Mouse (Mus musculus): ENCODE results near the gene Olfr1014. TPM values are rescaled to one million over a fixed set of nuclear protein-coding genes. Genes with fewer than 3 reads are reported as not detected.

The Olfr1014 gene
- polyA plus RNA-seq (2021) = not detected

GRCm38 (mm10) chr2:85772413-85772812, at the start of gene Olfr1014:
Gene Olfr1014, plus strand, starts transcription at chr2:85772713.
- DNase-seq (ENCODE audit: low read depth, low spot score) = no peak
- POLR2A ChIA-PET = no interaction called here
- H3K27me3 ChIP-seq = no peaks in the 10 kb centered on the region
- ATAC-seq = no peak
- in situ Hi-C loops (cut with MboI; ENCODE audit: low pct_unique_long_range_greater_than_20kb) = no loop called here
- CTCF ChIA-PET = no interaction called here
- TF ChIP-seq CTCF (IDR thresholded peaks at IDR 0.05) = no peak

- DNase-seq (ENCODE audit: low read depth, low spot score) (no peak), ATAC-seq (peak; percentile 65)
- ChIA-PET POLR2A (no interaction called here), CTCF (no interaction called here)
- in situ Hi-C loops (cut with MboI; ENCODE audit: low pct_unique_long_range_greater_than_20kb) = no loop called here
- TF ChIP-seq CTCF (IDR thresholded peaks at IDR 0.05) = peak; percentile 70
- no peaks in the 10 kb centered on the region for H3K27me3 ChIP-seq
Observed at GRCm38 (mm10) chr2:85725793-85726192, 46.7 kb upstream of the Olfr1014 start.

- CTCF ChIA-PET = no interaction called here
- TF ChIP-seq CTCF (IDR thresholded peaks at IDR 0.05) = no peak
- ATAC-seq (no peak), DNase-seq (ENCODE audit: low read depth, low spot score) (no peak)
- POLR2A ChIA-PET = no interaction called here
- H3K27me3 ChIP-seq = no peaks in the 10 kb centered on the region
- in situ Hi-C loops (cut with MboI; ENCODE audit: low pct_unique_long_range_greater_than_20kb) = no loop called here
Observed at GRCm38 (mm10) chr2:85753822-85754221, 18.7 kb upstream of the Olfr1014 start.

- CTCF ChIA-PET = no interaction called here
- H3K27me3 ChIP-seq = no peaks in the 10 kb centered on the region
- ATAC-seq (no peak), DNase-seq (ENCODE audit: low read depth, low spot score) (no peak)
- in situ Hi-C loops (cut with MboI; ENCODE audit: low pct_unique_long_range_greater_than_20kb) = no loop called here
- POLR2A ChIA-PET = no interaction called here
- TF ChIP-seq CTCF (IDR thresholded peaks at IDR 0.05) = no peak
Observed at GRCm38 (mm10) chr2:85762666-85763065, 9.8 kb upstream of the Olfr1014 start, which contains the start of gene Olfr1012. Gene Olfr1012, minus strand, starts transcription at chr2:85762766.

GRCm38 (mm10) chr2:85766798-85767197, 5.7 kb upstream of the Olfr1014 start, which contains the start of gene Olfr1013:
Gene Olfr1013, plus strand, starts transcription at chr2:85767098.
- POLR2A ChIA-PET = no interaction called here
- no peaks in the 10 kb centered on the region for H3K27me3 ChIP-seq
- no peak for DNase-seq (ENCODE audit: low read depth, low spot score)
- no peak for TF ChIP-seq CTCF (IDR thresholded peaks at IDR 0.05)
- ATAC-seq = no peak
- CTCF ChIA-PET = no interaction called here
- in situ Hi-C loops (cut with MboI; ENCODE audit: low pct_unique_long_range_greater_than_20kb) = no loop called here

DNA sequence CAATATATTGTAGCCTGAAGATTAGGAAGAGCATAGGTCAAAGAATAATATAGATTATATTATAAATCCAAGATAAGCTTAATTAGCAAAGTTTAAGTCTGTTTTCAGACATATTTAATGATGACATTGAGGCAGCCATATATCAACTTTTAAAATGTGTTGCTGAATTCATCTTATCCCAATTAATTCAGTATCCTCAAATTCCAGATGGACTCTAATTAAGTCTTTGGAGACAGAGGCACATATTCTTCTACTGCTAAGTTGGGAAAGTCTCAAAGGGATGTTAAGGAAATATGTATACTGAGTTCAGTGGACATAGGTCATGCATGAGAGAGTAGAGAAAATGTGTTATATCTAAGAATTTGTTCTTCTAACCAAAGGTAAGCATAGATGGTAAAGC, 9.2 kb downstream of the Olfr1014 start, which contains the start of gene Olfr1015:
Olfr1015 (plus strand) TSS at position 301 of the 400 bp plus-strand sequence.
- ChIA-PET CTCF (no interaction called here), POLR2A (no interaction called here)
- ATAC-seq (no peak), DNase-seq (ENCODE audit: low read depth, low spot score) (no peak)
- H3K27me3 ChIP-seq = no peaks in the 10 kb centered on the region
- in situ Hi-C loops (cut with MboI; ENCODE audit: low pct_unique_long_range_greater_than_20kb) = no loop called here
- TF ChIP-seq CTCF (IDR thresholded peaks at IDR 0.05) = no peak

GRCm38 (mm10) chr2:85792331-85792730, 19.8 kb downstream of the Olfr1014 start:
- ChIA-PET CTCF (no interaction called here), POLR2A (no interaction called here)
- in situ Hi-C loops (cut with MboI; ENCODE audit: low pct_unique_long_range_greater_than_20kb) = no loop called here
- no peaks in the 10 kb centered on the region for H3K27me3 ChIP-seq
- ATAC-seq (no peak), DNase-seq (ENCODE audit: low read depth, low spot score) (no peak)
- no peak for TF ChIP-seq CTCF (IDR thresholded peaks at IDR 0.05)

DNA sequence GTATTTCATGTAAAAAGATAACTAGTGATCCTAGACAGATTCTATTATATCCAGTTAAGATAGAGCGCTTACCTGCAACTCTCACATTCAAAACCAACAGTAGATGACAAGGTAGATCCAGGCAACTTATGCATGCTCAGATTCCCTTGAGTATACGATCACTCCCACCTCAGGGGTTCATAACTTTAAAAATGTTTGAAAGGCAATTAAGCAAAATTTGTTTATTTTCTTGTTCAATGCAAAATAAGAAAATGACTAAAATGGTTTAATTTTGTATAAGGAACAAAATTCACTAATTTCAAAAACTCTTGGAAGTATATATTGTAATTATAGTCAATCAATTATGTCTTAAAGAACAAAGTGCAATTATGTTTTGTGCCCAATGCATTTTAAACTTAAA, 29.9 kb downstream of the Olfr1014 start, which contains the start of gene Olfr1016:
Olfr1016 (minus strand) TSS at position 101 of the 400 bp plus-strand sequence.
- no peaks in the 10 kb centered on the region for H3K27me3 ChIP-seq
- no peak for DNase-seq (ENCODE audit: low read depth, low spot score)
- in situ Hi-C loops (cut with MboI; ENCODE audit: low pct_unique_long_range_greater_than_20kb) = no loop called here
- no peak for TF ChIP-seq CTCF (IDR thresholded peaks at IDR 0.05)
- no peak for ATAC-seq
- ChIA-PET CTCF (no interaction called here), POLR2A (no interaction called here)

- POLR2A ChIA-PET = no interaction called here
- DNase-seq (ENCODE audit: low read depth, low spot score) = no peak
- CTCF ChIA-PET = no interaction called here
- no peaks in the 10 kb centered on the region for H3K27me3 ChIP-seq
- ATAC-seq = no peak
- in situ Hi-C loops (cut with MboI; ENCODE audit: low pct_unique_long_range_greater_than_20kb) = no loop called here
- TF ChIP-seq CTCF (IDR thresholded peaks at IDR 0.05) = no peak
Observed at GRCm38 (mm10) chr2:85804501-85804900, 32.0 kb downstream of the Olfr1014 start.

DNA sequence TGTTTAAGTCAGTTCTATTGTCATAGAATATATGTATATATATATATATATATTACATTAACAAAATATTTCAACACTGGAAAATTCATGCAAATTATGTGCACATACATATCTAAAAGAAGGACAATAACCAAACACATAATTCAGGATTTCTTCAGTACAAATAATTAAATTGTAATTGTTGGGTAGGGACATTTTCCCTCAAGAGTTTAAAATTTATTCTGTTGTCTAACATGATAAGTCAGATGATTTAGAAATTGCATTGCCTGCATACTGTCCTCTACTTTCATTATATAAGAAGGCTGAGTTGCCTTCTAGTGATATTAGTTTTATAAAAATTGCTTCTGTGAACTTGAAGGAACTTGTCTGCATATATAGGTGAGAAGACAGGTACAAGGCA, 45.7 kb downstream of the Olfr1014 start, which contains the start of gene Olfr1018:
Olfr1018 (plus strand) TSS at position 301 of the 400 bp plus-strand sequence.
- TF ChIP-seq CTCF (IDR thresholded peaks at IDR 0.05) = no peak
- POLR2A ChIA-PET = no interaction called here
- CTCF ChIA-PET = no interaction called here
- DNase-seq (ENCODE audit: low read depth, low spot score) = no peak
- no peak for ATAC-seq
- no peaks in the 10 kb centered on the region for H3K27me3 ChIP-seq
- in situ Hi-C loops (cut with MboI; ENCODE audit: low pct_unique_long_range_greater_than_20kb) = no loop called here

Other genes with a start within 250 kb of the Olfr1014 start
- gene Olfr996, start 193.5 kb upstream of the Olfr1014 start, polyA plus RNA-seq (2021) = not detected
- not detected for gene Olfr998, start 183.8 kb upstream of the Olfr1014 start, polyA plus RNA-seq (2021)
- gene Olfr1000, start 160.8 kb upstream of the Olfr1014 start, polyA plus RNA-seq (2021) = not detected
- not detected for gene Olfr1002, start 122.0 kb upstream of the Olfr1014 start, polyA plus RNA-seq (2021)
- gene Olfr154, start 108.3 kb upstream of the Olfr1014 start, polyA plus RNA-seq (2021) = not detected
- gene Olfr1006, start 93.9 kb upstream of the Olfr1014 start, polyA plus RNA-seq (2021) = not detected
- gene Olfr1008, start 83.3 kb upstream of the Olfr1014 start, polyA plus RNA-seq (2021) = not detected
- not detected for gene Olfr1009, start 57.3 kb upstream of the Olfr1014 start, polyA plus RNA-seq (2021)
- gene Olfr1012, start 9.9 kb upstream of the Olfr1014 start, polyA plus RNA-seq (2021) = not detected
- gene Olfr1013, start 5.6 kb upstream of the Olfr1014 start, polyA plus RNA-seq (2021) = not detected
- not detected for gene Olfr1015, start 9.3 kb downstream of the Olfr1014 start, polyA plus RNA-seq (2021)
- gene Olfr1016, start 29.8 kb downstream of the Olfr1014 start, polyA plus RNA-seq (2021) = not detected
- gene Olfr1018, start 45.8 kb downstream of the Olfr1014 start, polyA plus RNA-seq (2021) = not detected
- not detected for gene Olfr1019, start 72.8 kb downstream of the Olfr1014 start, polyA plus RNA-seq (2021)
- gene Olfr1020, start 74.3 kb downstream of the Olfr1014 start, polyA plus RNA-seq (2021) = not detected
- not detected for gene Olfr1022, start 95.9 kb downstream of the Olfr1014 start, polyA plus RNA-seq (2021)
- gene Olfr1023, start 112.9 kb downstream of the Olfr1014 start, polyA plus RNA-seq (2021) = not detected
- gene Olfr1024, start 132.3 kb downstream of the Olfr1014 start, polyA plus RNA-seq (2021) = not detected
- gene Olfr1025-ps1, start 142.5 kb downstream of the Olfr1014 start, polyA plus RNA-seq (2021) = not detected
- not detected for gene Olfr1026, start 148.8 kb downstream of the Olfr1014 start, polyA plus RNA-seq (2021)
- gene Olfr1028, start 177.7 kb downstream of the Olfr1014 start, polyA plus RNA-seq (2021) = not detected
- not detected for gene Olfr1029, start 201.2 kb downstream of the Olfr1014 start, polyA plus RNA-seq (2021)
- gene Olfr1030, start 206.6 kb downstream of the Olfr1014 start, polyA plus RNA-seq (2021) = not detected
- gene Olfr1031, start 217.6 kb downstream of the Olfr1014 start, polyA plus RNA-seq (2021) = not detected
- not detected for gene Olfr1032, start 232.8 kb downstream of the Olfr1014 start, polyA plus RNA-seq (2021)
- not detected for gene Olfr1033, start 247.9 kb downstream of the Olfr1014 start, polyA plus RNA-seq (2021)